Mouse (Mus musculus) thymus, postnatal 36 days (tissue): ENCODE measurements around the gene Tmem129.
A peak's percentile ranks its signal among the peaks of the same experiment; 100 is the strongest.

ENCODE experiments used
- DNase-seq, 2 experiments: peaks; one replicate each; pipeline ENCODE4 v3.0.0; 2022; ENCODE audit warnings: mixed read lengths in 2 of 2

Gene Tmem129

DNA sequence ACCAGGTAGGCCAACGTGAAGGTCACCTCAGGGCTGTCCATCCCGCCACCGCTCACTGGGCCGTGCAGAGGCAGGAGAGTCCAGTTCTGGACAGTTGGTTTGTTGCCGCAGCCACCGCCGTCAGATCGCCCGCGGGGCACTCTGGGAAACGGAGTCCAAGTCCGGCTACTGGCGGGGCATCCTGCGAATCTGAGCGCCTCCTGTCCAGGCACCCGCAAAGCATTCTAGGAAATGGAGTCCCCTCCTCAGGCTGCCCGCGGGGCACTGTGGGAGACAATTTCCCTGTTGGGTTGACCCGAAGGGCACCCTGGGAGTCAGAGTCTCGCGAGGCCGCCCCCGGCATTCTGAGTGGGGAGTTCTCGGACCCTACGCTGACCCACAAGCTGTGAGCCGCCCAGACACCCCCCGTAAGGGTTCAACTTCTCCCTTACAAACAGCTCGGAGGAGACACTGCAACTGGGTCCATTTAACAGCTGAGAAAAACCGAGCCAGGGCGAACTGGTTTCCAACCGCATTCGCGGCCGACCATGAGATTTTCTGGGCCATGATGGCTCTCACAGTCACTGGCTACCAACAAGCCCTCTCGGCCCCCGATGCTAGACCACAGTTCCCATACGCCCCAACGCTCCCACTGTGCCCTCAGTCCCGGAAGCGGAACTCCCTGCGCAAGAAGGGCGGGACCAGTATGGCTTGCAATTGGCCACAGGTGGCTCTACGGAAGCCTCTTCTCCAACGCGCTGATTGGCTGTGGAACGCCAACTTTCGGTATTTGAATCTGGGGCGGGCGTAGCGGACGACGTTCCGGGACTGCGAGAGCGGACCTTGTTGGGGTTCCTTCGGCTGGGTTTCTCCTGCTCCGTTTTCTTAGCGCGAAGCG lies at the start of gene Tmem129, which contains the start of gene Tacc3:
Tmem129 (minus strand) TSS at position 630 of the 877 bp plus-strand sequence.
Tacc3 (plus strand) TSS at position 342 of the 877 bp plus-strand sequence.
- DNase-seq: peak; percentile 93 to 98

GRCm38 (mm10) chr5:33707163-33707562 lies 48.9 kb upstream of the Tmem129 start:
- DNase-seq: no peak

GRCm38 (mm10) chr5:33706350-33706629 lies 48.1 kb upstream of the Tmem129 start:
- no peak for DNase-seq

DNA sequence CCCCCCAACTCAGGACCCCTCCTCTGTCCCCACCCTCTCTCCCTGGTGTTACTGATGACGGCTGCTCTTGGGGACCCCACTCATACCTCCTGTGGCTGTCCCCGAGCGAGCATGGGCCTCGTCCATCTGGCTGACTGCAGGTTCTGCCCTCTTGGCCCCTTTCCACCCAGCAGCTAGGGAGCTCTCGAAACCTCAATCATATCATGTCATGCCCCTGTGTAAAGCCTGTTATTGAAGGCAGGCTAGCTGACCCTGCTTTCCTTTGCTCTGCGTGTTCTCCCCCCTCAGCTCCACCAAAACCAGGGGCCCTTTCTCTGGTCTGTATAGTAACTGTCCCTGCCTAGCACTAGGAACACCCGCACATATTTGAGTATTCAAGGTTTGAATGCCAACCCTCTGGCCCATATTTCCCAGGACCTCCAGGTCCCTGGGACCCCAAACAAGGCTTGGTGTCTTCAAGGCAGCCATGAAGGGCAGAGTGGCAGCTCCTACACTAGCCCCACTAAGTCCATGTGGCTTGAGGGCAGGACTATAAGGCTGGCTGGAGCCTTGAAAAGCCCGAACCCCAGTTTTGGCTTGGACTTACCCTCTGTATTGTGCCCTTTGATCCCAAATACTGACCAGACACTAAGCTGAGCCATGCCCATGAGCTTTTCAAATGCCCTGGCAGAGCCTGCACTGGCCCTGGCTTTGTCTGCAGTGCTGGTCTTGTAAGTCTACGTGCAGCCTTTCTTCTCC lies 47.6 kb upstream of the Tmem129 start:
- no peak for DNase-seq

GRCm38 (mm10) chr5:33704945-33705611 lies 46.9 kb upstream of the Tmem129 start:
- DNase-seq: no peak

DNA sequence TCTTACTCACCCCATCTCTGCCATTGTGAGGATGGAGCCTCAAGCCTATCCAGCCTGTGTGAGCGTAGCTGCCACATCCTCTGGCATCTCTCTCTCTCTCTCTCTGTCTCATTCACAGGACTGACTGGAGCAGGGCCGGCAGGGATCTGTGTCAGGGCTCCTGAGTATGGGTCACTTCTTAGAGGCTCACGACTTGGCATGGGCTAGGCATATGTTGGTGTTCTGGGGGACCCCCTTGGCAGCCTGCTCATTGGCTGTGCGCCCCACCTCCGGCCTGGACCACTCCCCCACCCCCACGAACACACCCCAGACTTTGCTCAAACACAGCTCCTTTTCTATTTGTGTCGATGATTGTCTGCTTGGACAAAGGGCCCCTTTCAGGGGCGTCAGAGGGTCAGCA lies 45.8 kb upstream of the Tmem129 start:
- no peak for DNase-seq

DNA sequence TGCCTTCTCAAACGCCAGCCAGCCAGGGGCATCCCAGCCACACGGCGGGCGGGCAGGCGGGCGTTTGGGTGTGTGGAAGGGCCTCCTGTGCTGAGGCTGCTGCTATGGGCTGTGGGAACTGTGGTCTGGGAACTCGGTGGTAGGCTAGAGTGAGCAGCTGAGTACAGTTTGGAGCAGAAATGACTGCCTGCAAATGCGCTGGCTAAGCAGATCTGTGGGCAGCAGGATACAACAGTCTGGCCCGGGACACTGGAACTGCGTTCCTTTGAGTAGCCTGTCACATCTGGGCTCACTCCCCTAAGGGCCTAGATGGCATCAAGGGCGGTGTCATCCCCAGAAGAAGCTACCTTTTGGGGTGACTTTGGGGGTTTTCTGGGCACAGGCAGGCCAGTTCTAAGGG lies 43.6 kb upstream of the Tmem129 start:
- no peak for DNase-seq

DNA sequence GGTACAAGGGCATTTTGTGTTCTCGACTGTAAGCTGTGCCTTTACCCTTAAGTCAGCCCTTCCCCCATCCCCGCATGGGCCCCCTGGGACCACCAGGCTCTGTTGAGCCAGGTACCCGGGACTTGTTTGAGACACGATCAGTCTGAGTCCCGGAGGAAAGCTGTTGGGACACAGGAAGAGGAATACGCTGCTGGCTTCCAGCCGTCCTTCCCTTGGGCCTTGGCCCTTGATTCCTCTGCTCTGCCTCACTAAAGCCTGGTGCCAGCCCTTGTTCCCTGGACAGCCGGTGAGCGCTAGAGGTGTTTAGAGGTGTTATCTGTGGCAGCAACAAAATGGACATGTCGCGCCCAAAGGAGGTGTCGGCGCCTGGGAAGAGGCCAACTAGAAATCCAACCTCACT lies 41.8 kb upstream of the Tmem129 start:
- DNase-seq: no peak

- no peak for DNase-seq
Measured at GRCm38 (mm10) chr5:33698669-33699068, 40.5 kb upstream of the Tmem129 start.

DNA sequence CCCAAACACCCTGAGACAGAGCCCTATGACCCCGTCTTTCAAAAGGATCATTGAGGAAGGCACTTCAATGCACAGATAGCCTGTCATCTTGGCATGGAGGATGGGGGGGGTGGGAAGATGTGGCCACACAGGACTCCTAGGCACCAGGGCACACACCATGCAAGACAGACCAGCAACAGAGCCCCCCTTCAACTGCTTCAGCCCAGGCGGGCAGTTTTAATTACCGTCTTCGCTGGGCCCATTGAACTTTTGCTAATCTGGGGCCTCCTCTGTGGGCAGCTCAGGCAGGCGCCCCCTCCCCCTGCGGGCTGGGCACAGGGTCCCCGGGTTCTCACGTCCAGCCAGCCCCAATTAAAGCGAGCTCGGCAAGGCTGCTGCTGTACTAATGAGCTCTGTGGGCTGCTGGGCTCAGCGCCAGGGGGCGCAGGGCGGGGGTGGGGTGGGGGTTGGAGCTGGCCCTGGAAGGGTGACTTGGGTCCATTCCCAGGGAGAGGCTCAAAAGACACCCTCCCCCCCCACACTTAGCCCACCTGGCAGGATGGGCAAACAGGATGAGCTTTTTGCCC lies 39.8 kb upstream of the Tmem129 start:
- no peak for DNase-seq

GRCm38 (mm10) chr5:33697534-33697933 lies 39.3 kb upstream of the Tmem129 start:
- no peak for DNase-seq

DNA sequence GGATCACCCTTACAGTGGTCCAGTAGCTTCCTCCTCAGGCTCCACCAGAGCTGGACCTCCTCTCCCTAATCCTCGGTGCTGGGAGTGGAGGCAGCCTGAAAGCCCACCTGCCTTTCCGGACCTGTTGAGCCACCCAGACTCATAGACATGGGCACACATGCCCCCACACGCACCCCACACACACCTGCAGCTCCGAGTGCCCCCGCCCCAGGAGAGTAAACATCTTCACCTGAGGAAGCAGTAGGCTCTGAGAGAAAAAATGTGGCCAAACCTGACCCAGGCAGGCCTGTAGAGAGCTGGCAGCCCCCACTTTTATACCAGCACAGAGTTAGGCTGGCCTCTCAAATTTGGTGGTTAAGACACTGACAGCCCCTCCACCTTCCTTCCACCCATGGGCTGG lies 38.2 kb upstream of the Tmem129 start:
- no peak for DNase-seq

GRCm38 (mm10) chr5:33695718-33696121 lies 37.5 kb upstream of the Tmem129 start:
- DNase-seq: no peak

GRCm38 (mm10) chr5:33694848-33695717 lies 36.9 kb upstream of the Tmem129 start:
- DNase-seq: peak in 1 of 2 experiments; percentile 13

- no peak for DNase-seq
Measured at GRCm38 (mm10) chr5:33694461-33694847, 36.2 kb upstream of the Tmem129 start.

GRCm38 (mm10) chr5:33692393-33692792 lies 34.2 kb upstream of the Tmem129 start:
- DNase-seq: no peak

DNA sequence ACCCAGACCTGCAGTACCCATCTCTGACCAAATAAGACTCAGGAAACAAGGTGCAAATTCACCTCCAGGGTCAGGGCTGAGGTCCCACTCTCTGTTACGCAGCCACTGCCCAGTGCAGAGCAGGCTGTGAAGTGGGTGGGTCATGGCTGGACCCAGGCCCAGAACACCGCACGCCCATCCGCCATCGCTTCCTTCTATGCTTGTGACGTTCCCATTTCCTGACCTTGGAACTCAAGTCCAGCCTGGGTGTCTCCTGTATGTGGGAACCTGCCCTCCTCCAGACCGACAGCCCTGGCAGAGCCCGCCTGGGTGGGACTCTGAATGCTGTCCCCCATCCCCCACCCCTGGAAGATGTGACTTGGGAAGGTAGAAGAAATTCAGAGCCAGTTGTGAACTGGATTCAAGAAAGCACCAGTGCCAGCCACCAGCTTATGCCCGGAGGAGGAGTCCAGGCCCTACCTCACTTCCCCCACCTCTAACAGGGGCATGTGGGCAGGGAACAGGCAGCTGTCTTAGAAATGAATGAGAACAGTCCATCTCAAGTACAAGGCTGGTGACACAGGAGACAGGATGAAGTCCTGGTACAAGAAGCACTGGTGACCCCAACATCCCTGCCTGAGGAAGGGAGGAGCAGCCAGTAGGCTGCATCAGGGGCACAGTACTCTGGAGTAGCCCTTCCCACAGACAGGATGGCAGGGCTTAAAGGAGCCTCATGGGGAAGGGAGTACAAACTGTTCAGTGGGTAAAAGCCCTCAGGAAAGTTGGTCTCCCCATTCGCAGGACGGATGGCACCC lies 31.8 kb upstream of the Tmem129 start:
- DNase-seq: no peak

DNA sequence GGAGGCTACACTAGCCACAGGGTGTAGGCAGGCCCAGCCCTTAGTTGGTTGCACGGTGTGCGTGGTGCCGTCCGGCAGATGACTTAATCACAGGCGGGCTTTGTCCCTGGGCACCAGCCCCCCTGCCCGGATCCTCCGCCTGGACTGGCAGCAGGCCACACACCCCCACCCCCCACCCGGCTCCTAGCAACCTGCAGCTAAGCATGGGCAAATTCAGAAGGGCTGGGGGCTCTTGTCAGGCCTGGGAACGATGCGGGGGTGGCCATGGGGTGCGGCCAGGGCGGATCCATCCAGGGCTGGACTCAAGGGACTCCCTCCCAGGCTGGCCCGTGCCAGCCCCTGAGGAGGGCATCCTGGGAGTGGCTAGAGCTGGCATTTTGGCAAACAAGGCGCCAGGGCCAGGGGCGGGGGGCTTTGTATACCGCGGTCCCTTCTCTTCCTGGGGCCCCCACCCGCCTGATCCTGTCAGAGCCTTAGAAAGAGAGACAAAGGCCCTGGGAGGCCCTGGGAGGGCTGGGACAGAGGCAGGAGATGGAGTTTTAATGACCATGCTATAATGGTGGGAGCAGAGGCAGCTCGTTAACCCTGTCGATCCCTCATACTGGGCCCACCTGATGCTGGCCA lies 31.1 kb upstream of the Tmem129 start:
- DNase-seq: no peak

DNA sequence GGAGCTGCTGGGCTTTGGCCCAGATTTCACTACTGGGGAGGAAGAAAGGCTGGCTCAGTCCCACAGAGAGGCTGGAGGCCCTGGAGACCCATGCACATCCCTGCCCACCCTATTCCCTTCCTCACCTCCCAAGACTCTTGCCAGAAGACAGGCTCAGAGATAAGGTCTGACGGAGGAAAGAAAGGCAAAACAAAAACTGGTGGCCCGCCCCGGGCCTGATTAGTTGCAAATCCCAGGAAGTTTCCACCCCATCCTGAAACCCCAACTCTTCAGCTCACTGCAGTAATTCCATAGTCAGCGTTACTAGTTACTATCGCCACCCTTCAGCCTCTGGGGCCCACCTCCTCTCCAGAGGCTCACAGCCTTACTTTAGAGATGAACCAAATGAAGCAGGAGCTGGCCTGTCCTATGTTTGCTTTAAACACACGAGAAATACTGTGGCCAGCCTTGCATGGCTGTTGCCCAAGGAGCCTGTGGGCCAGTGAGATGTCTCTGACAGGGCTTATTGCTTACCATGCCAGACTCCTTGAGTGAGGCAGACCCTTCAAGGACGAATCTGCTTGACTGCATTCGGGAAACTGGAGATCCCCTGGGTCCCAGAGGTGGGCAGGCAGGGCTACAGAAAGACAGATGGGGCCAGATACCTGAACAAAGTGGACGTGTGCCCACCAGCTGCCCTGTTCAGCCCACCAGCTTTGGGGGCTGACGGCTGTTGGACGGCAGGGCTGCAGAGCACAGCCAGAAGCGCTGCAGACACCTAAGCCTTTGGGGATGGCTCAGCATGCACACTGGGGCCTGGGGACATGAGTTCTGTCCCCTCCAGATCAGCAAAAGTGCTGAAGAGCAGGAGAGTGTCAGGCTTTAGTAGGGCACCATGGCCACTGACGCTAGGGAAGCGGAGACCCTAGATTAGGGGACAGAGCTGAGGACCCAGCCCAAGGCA lies 30.3 kb upstream of the Tmem129 start:
- DNase-seq: no peak

DNA sequence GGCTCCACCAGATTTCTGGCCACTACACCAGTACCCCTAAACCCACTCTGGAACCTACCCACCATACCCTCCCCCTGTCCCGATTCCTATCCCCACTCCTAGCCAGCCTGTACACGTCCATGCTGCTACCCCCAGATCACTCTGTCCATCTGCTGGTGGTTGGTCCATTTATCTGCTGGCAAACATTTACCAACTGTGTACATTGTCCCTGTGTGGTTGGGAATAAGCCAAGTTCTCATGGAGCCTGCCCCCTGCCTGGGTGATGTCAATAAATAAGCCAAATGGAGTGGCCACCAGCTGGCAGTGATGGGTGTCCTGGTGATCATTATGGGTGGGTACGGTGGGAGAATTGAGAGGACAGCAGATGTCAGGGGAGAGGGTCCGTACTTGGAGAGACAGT lies 28.9 kb upstream of the Tmem129 start:
- no peak for DNase-seq
